ENCODE assay signal across 11 mouse cellular contexts in genomic region chr19:29139699-29140456, GRCm38 (mm10). TPM values are rescaled to one million over a fixed set of nuclear protein-coding genes. Genes with fewer than 3 reads are reported as not detected.
DNase-seq lines count a peak whose midpoint lies in the region; ATAC-seq and TF ChIP-seq lines count a peak whose summit lies in the region.
"Had no signal": no experiment of that assay in that cellular context is flagged by ENCODE, and none has a peak within 500 bp of the region (broad histone marks: within the 10 kb centered on the region; RNA-seq: fewer than 3 reads in every experiment).

No protein-coding gene starts in this region.

- peaks cover 36% of the 10 kb centered on the region for H3K36me3 ChIP-seq in lung, embryonic 14.5 days (ENCODE audit: insufficient read depth)
- H3K36me3 ChIP-seq in stomach, embryonic 15.5 days = peaks cover 12% of the 10 kb centered on the region; the same call in 1 of the 2 replicates

- H3K4me1 ChIP-seq in lung, embryonic 14.5 days (ENCODE audit: insufficient read depth) = no peaks in the 10 kb centered on the region
- H3K4me1 ChIP-seq in stomach, embryonic 15.5 days = no peaks in the 10 kb centered on the region
- H3K4me1 ChIP-seq: limb, embryonic 10.5 days had no signal

- no peak overlapping the region for H3K4me3 ChIP-seq in lung, embryonic 14.5 days (ENCODE audit: low read depth, low read length)
- H3K4me3 ChIP-seq in stomach, embryonic 15.5 days (replicated peaks) = no peak overlapping the region
- H3K4me3 ChIP-seq: limb, embryonic 10.5 days; myocyte had no signal

- DNase-seq in gastrocnemius, postnatal 25 days = peak; percentile 37
- DNase-seq in gastrocnemius, postnatal 10 days = no peak
- peak; percentile 46 for DNase-seq in lung, embryonic 14.5 days
- DNase-seq in lung, adult 18-20 months = no peak
- DNase-seq in brain, embryonic 14.5 days (ENCODE audit: low read depth) = peak; percentile 23
- no peak for DNase-seq in thymus, postnatal 14 days

- H3K4me2 ChIP-seq in lung, embryonic 14.5 days = no peak overlapping the region
- no peak overlapping the region for H3K4me2 ChIP-seq in stomach, embryonic 15.5 days

- no peaks in the 10 kb centered on the region for H3K9me3 ChIP-seq in lung, embryonic 14.5 days (ENCODE audit: low read depth, low read length)
- no peaks in the 10 kb centered on the region for H3K9me3 ChIP-seq in stomach, embryonic 15.5 days
- H3K9me3 ChIP-seq: limb, embryonic 10.5 days had no signal

- no peaks in the 10 kb centered on the region for H3K27me3 ChIP-seq in lung, embryonic 14.5 days (ENCODE audit: insufficient read depth, low read length)
- no peaks in the 10 kb centered on the region for H3K27me3 ChIP-seq in stomach, embryonic 15.5 days (replicated peaks)

- no peak overlapping the region for H3K9ac ChIP-seq in lung, embryonic 14.5 days
- H3K9ac ChIP-seq in stomach, embryonic 15.5 days = no peak overlapping the region

- TF ChIP-seq POLR2A in brain, embryonic 14.5 days (IDR thresholded peaks at IDR 0.05; ENCODE audit: borderline replicate concordance, extremely low read depth, insufficient read depth, insufficient read length, poor library complexity, severe bottlenecking) = no peak

- WGBS in lung, embryonic 14.5 days = 73% methylated on average over 10 of the region's 10 CpGs
- WGBS in stomach, embryonic 15.5 days = 77% methylated on average over 10 of the region's 10 CpGs

- TF ChIP-seq CTCF in lung, embryonic 14.5 days (IDR thresholded peaks at IDR 0.05; ENCODE audit: low read depth) = peak; percentile 51
- peak; percentile 30; the same call in 1 of the 2 replicates for TF ChIP-seq CTCF in brain, embryonic 14.5 days (IDR thresholded peaks at IDR 0.05; ENCODE audit: borderline replicate concordance, extremely low read depth, insufficient read depth, insufficient read length)

- ATAC-seq in lung, embryonic 14.5 days (ENCODE audit: insufficient read depth) = no peak
- no peak for ATAC-seq in stomach, embryonic 15.5 days (ENCODE audit: insufficient read depth, low FRiP score, low read depth)
- ATAC-seq: hindbrain, embryonic 16.5 days had no signal

- H3K27ac ChIP-seq in lung, embryonic 14.5 days (ENCODE audit: low read depth) = no peak overlapping the region
- 0 out of 2 replicates have a peak overlapping the region, but pooled peaks have one; percentile 5 for H3K27ac ChIP-seq in stomach, embryonic 15.5 days
- H3K27ac ChIP-seq: limb, embryonic 10.5 days; macrophage had no signal

RNA-seq across cellular contexts. Expression of gene Rcl1, which starts 38.7 kb away (rescaled TPM):
- total RNA-seq in gastrocnemius, postnatal 25 days (2021) = 1 to 10 TPM; 6.3 to 8.9 TPM
- 10 to 100 TPM; 12.3 to 12.4 TPM for total RNA-seq in gastrocnemius, postnatal 10 days (2021)
- polyA plus RNA-seq in lung, embryonic 14.5 days (2014; fragmentation: Nextera tagmentation; extraction: Ambion mirVana) = 60.7 and 61.5 TPM in 2 replicates
- 17.6 and 18.0 TPM in 2 replicates for polyA plus RNA-seq in brain, embryonic 14.5 days (2012; rRNA removed)
- 57.0 and 57.7 TPM in 2 replicates for polyA plus RNA-seq in stomach, embryonic 15.5 days (2015; fragmentation: Nextera tagmentation; extraction: Ambion mirVana)

Comparison
In these comparisons a context has a peak if more than half of its experiments do, and no peak if none do; other contexts are left out.
1. DNase-seq: peak in gastrocnemius, postnatal 25 days (single experiment), lung, embryonic 14.5 days (single experiment) and brain, embryonic 14.5 days (single experiment); none in gastrocnemius, postnatal 10 days (single experiment), lung, adult 18-20 months (0 of 2) and thymus, postnatal 14 days (single experiment).